Mouse (Mus musculus) heart, embryonic 11.5 days (tissue): ENCODE data around the gene BC024978. TPM values are rescaled to one million over a fixed set of nuclear protein-coding genes. Genes with fewer than 3 reads are reported as not detected.

Experiments used
- ATAC-seq: fragments of 200-750 bp; cut with Nextera tagmentation; replicated peaks from 2 replicates; pipeline ENCODE4 v1.8.0; 2017; ENCODE audit warnings: moderate library complexity; ENCODE audit not compliant: insufficient number of reproducible peaks, low FRiP score, low TSS enrichment
- H3K27ac ChIP-seq: fragments of 300-500 bp; sonication (generic); 2 replicates; pipeline ENCODE4 v1.5.1; 2014; ENCODE audit warnings: mild to moderate bottlenecking, low read depth, low read length
- H3K27me3 ChIP-seq: fragments of 300-500 bp; sonication (generic); 2 replicates; pipeline ENCODE4 v1.6.1; 2014; ENCODE audit warnings: mild to moderate bottlenecking, low read length, mixed read lengths; ENCODE audit not compliant: control insufficient read depth, insufficient read depth
- H3K36me3 ChIP-seq: fragments of 300-500 bp; sonication (generic); 2 replicates; pipeline ENCODE4 v1.6.1; 2014; ENCODE audit warnings: mild to moderate bottlenecking, low read length, moderate library complexity, mixed read lengths; ENCODE audit not compliant: control insufficient read depth, insufficient read depth
- H3K4me1 ChIP-seq: fragments of 300-500 bp; sonication (generic); 2 replicates; pipeline ENCODE4 v1.6.1; 2014; ENCODE audit warnings: low read length; ENCODE audit not compliant: control insufficient read depth, insufficient read depth
- H3K4me2 ChIP-seq: fragments of 300-500 bp; sonication (generic); 2 replicates; pipeline ENCODE4 v1.6.1; 2014; ENCODE audit warnings: mild to moderate bottlenecking, moderate library complexity
- H3K4me3 ChIP-seq: fragments of 300-500 bp; sonication (generic); 2 replicates; pipeline ENCODE4 v1.5.1; 2014; ENCODE audit warnings: low read depth, low read length
- H3K9ac ChIP-seq: fragments of 300-500 bp; sonication (generic); 2 replicates; pipeline ENCODE4 v1.6.1; 2014; ENCODE audit warnings: mild to moderate bottlenecking, low read depth, low read length, moderate library complexity
- H3K9me3 ChIP-seq: fragments of 300-500 bp; sonication (generic); replicated peaks from 2 replicates; pipeline ENCODE4 v1.6.1; 2016; ENCODE audit warnings: low read length; ENCODE audit not compliant: control insufficient read depth
- WGBS: fragments of 180-500 bp; shearing (Covaris S2); extraction: QIAGEN DNeasy Blood & Tissue Kit; methylation state at CpG from one replicate; pipeline ENCODE4 v1.1.7; 2014; ENCODE audit not compliant: insufficient replicate concordance; 5-methylcytosine and 5-hydroxymethylcytosine counted together
- polyA plus RNA-seq: library from polyadenylated mRNA; unstranded; fragments of >200 nt; fragmentation: Nextera tagmentation; extraction: Ambion mirVana; gene quantifications from 2 replicates; pipeline ENCODE4 v1.2.1, GENCODE M21; 2014

Gene BC024978
- polyA plus RNA-seq, 1 experiment from 2014 or later = 3.5 TPM

DNA sequence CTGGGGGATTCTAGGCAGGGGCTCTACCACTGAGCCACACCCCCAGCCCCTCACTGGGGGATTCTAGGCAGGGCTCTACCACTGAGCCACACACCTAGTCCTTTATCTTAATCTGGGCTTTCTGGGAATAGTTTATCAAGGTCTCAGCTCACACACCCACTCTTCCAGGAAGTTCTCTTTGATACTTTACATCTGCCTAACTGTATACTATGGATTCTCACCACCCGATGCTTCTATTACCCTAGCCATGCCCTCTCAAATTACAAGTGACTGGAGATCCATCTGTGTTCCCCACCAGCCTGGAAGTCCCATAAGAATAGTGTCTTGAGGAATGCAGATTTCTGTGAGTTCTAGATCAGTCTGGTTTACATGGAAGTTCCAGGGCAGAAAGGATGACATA, 27.0 kb downstream of the BC024978 start:
- Histone ChIP-seq H3K4me2 (no peak overlapping the region), H3K27me3 (no peaks in the 10 kb centered on the region), H3K27ac (no peak overlapping the region), H3K36me3 (no peaks in the 10 kb centered on the region; the same call in none of the 2 replicates), H3K4me3 (no peak overlapping the region), H3K4me1 (peaks cover 26% of the 10 kb centered on the region; the same call in 1 of the 2 replicates), H3K9me3 (no peaks in the 10 kb centered on the region), H3K9ac (no peak overlapping the region)
- ATAC-seq = no peak
- 59% methylated on average over 1 of the region's 1 CpGs for WGBS

DNA sequence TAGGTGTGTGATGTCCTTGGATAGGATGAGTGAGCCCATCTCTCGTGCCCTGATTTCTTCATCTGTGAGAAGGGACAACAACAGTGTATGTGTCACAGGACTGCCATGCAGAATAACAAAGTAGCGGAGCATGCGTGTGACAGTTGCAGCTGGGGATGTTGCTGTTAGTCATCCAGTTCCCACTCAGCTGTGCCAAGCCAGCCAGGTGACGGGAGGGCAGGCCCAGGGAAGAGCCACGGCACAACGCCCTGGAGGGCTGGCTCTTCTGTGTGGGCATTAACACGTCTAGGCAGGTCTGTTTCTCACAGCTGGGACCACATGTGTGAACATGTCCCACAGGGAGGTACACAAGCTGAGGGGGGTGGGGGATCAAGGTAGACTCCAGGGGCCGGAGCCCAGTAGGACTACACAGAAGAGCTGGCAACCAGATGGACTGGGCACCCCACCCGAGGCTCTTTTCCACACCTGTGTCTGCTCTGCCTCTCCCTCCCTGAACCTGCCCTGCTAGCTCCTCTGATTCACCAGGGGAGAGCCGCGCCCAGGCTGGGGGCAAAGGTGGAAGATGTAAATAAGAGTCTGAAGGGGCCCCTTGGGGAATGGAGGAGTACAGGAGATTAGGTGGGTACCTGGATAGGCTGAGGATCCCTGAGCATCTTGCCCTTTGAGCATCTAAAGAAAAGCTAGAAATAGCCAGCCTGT, 29.4 kb downstream of the BC024978 start:
- Histone ChIP-seq H3K9me3 (no peaks in the 10 kb centered on the region), H3K36me3 (no peaks in the 10 kb centered on the region; the same call in none of the 2 replicates), H3K4me2 (peak overlapping the region; percentile 4; the same call in 1 of the 2 replicates), H3K4me3 (no peak overlapping the region), H3K4me1 (peaks cover 28% of the 10 kb centered on the region; the same call in 1 of the 2 replicates), H3K27ac (no peak overlapping the region), H3K27me3 (no peaks in the 10 kb centered on the region), H3K9ac (0 out of 2 replicates have a peak overlapping the region, but pooled peaks have one; percentile 7)
- WGBS = 82% methylated on average over 11 of the region's 11 CpGs
- ATAC-seq = no peak

DNA sequence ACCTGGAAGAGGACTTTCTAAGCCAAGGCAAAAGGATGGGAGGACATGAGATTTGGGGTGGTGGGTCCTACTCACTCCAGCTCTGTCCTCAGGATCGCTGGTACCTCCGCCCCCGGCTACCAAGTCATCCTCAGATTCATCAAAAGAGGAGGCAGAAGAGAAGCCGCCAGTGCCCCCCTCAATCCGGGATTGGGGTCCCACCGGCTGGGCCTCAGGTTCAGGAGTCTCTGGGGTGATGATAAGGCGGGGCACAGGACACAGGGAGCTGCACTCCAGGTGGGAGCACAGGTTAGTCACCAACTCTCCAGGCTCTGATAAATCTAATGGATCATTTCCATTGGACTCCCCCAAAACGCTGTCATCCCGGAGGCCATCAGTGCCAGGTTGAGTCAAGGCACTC, 31.7 kb downstream of the BC024978 start:
- H3K4me2 ChIP-seq = peak overlapping the region; percentile 75
- 34% methylated on average over 9 of the region's 9 CpGs for WGBS
- H3K4me1 ChIP-seq = peaks cover 28% of the 10 kb centered on the region; the same call in 1 of the 2 replicates
- ATAC-seq = no peak
- H3K9ac ChIP-seq = peak overlapping the region; percentile 82
- H3K27ac ChIP-seq = no peak overlapping the region
- no peaks in the 10 kb centered on the region; the same call in none of the 2 replicates for H3K36me3 ChIP-seq
- H3K4me3 ChIP-seq = peak overlapping the region; percentile 69
- H3K27me3 ChIP-seq = no peaks in the 10 kb centered on the region
- no peaks in the 10 kb centered on the region for H3K9me3 ChIP-seq

DNA sequence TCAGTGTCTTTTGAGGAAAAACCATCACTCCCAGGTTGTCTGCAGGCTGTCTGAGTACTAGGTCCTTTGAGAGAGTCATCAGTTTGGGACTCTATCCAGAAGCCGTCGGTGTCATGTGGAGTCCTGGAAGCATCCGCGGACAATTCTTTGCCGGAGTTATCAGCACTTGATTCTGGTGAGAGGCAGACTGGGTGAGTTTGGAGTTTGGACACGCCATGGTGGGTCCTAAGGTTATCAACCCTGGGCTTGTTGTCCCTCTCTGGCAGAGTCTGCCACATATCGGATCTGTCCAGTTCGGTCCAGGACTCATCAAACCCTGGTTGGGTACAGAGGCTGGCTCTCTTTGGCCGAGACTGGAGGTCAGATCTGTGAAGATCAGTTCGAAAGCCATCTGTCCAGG, 32.1 kb downstream of the BC024978 start:
- no peaks in the 10 kb centered on the region; the same call in none of the 2 replicates for H3K36me3 ChIP-seq
- H3K27ac ChIP-seq = no peak overlapping the region; the same call in 1 of the 2 replicates
- H3K9me3 ChIP-seq = no peaks in the 10 kb centered on the region
- peak overlapping the region; percentile 75 for H3K4me2 ChIP-seq
- peaks cover 28% of the 10 kb centered on the region; the same call in 1 of the 2 replicates for H3K4me1 ChIP-seq
- H3K4me3 ChIP-seq = peak overlapping the region; percentile 69
- WGBS = 2% methylated on average over 10 of the region's 10 CpGs
- H3K27me3 ChIP-seq = no peaks in the 10 kb centered on the region
- no peak for ATAC-seq
- peak overlapping the region; percentile 82 for H3K9ac ChIP-seq

DNA sequence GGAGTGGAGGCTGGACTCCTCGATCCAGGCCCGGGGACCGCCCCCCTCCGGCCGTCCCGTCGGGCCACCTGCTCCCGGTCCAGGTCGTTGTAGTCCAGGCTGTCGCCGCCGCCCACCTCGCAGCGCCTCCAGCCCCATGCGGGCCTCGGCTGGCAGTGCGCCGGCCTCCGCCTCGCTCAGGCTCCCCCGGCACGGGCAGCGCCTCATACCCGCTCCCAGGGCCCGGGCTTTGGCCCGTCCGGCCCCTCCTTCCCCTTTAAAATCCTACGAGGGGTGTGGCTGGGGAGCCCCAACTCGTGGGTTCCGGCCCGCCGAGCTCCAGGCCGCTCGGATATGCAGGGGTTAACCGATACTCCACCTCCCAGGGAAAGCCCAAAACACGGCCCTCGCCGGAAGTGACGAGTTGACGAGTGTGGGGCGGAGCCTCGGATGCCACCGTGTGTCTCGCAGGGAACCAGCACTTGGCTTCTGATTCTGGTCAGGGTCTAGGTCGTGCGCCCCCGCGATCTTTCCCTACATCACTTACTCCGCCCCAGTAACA, 32.8 kb downstream of the BC024978 start, which contains the start of gene Itpkc:
Gene Itpkc, minus strand, starts transcription at position 381 of the 541 bp plus-strand sequence.
- ATAC-seq = peak; percentile 82
- Histone ChIP-seq H3K9me3 (no peaks in the 10 kb centered on the region), H3K4me2 (peak within 1 kb of the TSS; percentile 75), H3K9ac (peak within 1 kb of the TSS; percentile 82), H3K27ac (peak within 1 kb of the TSS; percentile 81), H3K36me3 (no peaks in the 10 kb centered on the region; the same call in 1 of the 2 replicates), H3K4me1 (peaks cover 29% of the 10 kb centered on the region), H3K27me3 (no peaks in the 10 kb centered on the region), H3K4me3 (peak within 1 kb of the TSS; percentile 69)
- WGBS = under 1% methylated on average over 49 of the region's 49 CpGs

DNA sequence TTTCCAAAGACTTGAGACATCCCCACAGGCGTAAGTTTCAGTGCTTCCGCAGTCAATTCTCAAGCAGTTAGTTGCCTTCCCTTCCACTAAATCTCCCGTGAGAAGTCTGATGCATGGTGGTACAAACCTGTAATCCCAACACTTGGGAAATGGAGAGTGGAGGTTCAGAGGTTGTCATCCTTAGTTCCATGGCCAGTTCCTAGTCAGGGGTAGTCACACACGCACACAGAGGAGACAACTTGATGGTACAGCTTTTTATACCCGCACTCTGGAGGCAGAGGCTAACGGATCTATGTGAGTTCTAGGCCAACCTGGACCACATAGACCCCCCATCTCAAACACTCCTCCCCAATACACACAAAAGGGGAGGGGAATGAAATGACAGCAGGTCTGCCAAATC, 33.3 kb downstream of the BC024978 start:
- 20% methylated on average over 6 of the region's 6 CpGs for WGBS
- H3K4me3 ChIP-seq = peak overlapping the region; percentile 69
- no peak for ATAC-seq
- H3K9me3 ChIP-seq = no peaks in the 10 kb centered on the region
- H3K27ac ChIP-seq = peak overlapping the region; percentile 81
- H3K4me2 ChIP-seq = peak overlapping the region; percentile 75
- H3K27me3 ChIP-seq = no peaks in the 10 kb centered on the region
- H3K9ac ChIP-seq = peak overlapping the region; percentile 82
- H3K36me3 ChIP-seq = no peaks in the 10 kb centered on the region; the same call in 1 of the 2 replicates
- H3K4me1 ChIP-seq = peaks cover 33% of the 10 kb centered on the region

DNA sequence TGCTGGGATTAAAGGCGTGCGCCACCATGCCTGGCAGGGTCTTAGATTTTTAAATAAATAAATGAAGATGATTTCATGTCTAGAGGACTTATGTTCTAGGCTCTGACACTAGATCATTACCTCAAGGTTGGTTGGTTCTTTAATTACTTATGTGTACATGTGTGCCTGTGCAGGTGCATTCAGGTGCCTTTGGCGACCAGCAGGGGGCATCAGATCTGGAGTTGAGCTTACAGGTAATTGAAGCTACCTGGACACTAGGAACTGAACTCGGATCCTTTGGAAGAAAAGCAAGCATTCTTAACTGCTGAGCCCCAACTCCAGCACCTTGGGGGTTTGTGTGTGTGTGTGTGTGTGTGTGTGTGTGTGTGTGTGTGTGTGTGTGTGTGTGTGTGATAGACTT, 35.2 kb downstream of the BC024978 start:
- H3K9me3 ChIP-seq = no peaks in the 10 kb centered on the region
- 74% methylated on average over 4 of the region's 4 CpGs for WGBS
- ATAC-seq = no peak
- no peak overlapping the region for H3K9ac ChIP-seq
- no peaks in the 10 kb centered on the region for H3K27me3 ChIP-seq
- no peak overlapping the region for H3K4me3 ChIP-seq
- H3K4me1 ChIP-seq = peaks cover 24% of the 10 kb centered on the region
- H3K4me2 ChIP-seq = no peak overlapping the region
- H3K27ac ChIP-seq = no peak overlapping the region
- H3K36me3 ChIP-seq = no peaks in the 10 kb centered on the region

DNA sequence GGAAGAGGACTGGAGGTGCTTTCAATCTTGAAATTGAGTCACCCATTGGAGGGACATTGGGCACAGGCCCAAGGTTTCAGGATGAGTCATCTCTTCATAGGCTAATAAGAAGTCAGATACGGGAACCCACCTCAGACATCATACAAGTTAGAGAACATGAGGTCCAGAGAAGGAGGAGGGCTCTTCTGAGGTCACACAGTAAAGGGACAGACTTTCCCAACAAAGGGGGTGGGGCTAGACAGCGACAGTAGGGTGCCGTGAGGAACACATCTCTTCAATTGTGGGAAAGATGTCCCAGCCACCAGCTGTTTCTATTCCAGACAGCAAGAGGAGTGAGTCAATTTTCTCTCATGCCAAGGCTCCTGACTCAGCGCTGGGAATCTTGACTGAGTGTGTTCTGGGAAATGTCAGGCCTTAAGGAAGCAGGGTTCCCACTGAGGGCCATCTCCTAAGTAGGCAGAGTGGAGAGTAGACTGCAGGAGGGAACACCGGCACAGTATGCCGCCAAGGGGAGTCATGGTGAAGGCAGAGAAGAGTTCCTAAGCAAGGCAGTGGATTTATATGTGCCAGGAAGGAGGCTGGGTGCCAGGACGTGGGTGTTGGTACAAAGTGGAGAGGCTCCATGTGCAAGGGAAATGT, 36.2 kb downstream of the BC024978 start:
- WGBS = 64% methylated on average over 7 of the region's 7 CpGs
- H3K36me3 ChIP-seq = no peaks in the 10 kb centered on the region
- H3K9ac ChIP-seq = no peak overlapping the region
- H3K4me2 ChIP-seq = no peak overlapping the region
- no peak for ATAC-seq
- peaks cover 14% of the 10 kb centered on the region for H3K4me1 ChIP-seq
- H3K27me3 ChIP-seq = no peaks in the 10 kb centered on the region
- H3K9me3 ChIP-seq = no peaks in the 10 kb centered on the region
- H3K4me3 ChIP-seq = no peak overlapping the region
- H3K27ac ChIP-seq = no peak overlapping the region
